Mouse (Mus musculus) large intestine, adult 2 months (tissue): ENCODE measurements around the gene Slc9a4. TPM values are rescaled to one million over a fixed set of nuclear protein-coding genes. Genes with fewer than 3 reads are reported as not detected.
A peak's percentile ranks its signal among the peaks of the same experiment; 100 is the strongest.
"Not testable (repeated sequence)": the region's sequence is repeated elsewhere in the genome, so short reads cannot be mapped to it uniquely, and the experiment has no call there.

Source experiments
- DNase-seq: peaks from one replicate; pipeline ENCODE4 v3.0.0-alpha.2; 2012; ENCODE audit warnings: low read depth, low spot score
- WGBS: fragments of 180-500 bp; shearing (Covaris S2); methylation state at CpG from one replicate; pipeline ENCODE4 v1.1.7; 2018; 5-methylcytosine and 5-hydroxymethylcytosine counted together
- polyA plus RNA-seq: library from polyadenylated mRNA; depleted of rRNA; stranded (reverse); fragments of >200 nt; gene quantifications from 2 replicates; pipeline ENCODE4 v1.2.3, GENCODE M21; 2012; rRNA removed

Slc9a4 gene
- polyA plus RNA-seq, 1 experiment = 1.0 TPM

DNA sequence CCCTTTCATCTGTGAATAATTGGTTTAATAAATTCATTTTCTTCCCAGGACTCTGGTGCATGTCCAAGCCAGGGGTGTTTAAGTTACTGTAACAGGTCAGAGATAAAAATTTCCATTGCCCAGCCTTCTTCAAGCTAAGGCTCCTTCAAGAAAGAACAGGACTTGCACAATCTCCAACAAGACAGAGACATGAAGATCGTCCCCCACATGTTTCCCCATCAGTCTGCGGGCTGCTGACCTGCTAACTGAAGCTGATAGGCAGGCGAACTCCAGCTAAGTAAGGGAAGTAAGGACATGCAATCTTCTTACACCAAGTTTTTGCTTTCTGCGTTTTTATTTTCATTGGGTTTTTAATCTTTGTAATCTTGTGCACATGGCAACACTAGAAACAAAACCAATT, 54.7 kb downstream of the Slc9a4 start:
- DNase-seq = no peak
- 82% methylated on average over 4 of the region's 4 CpGs for WGBS

GRCm38 (mm10) chr1:40648234-40648633, 68.4 kb downstream of the Slc9a4 start:
- WGBS = 42% methylated on average over 2 of the region's 2 CpGs
- DNase-seq = no peak

DNA sequence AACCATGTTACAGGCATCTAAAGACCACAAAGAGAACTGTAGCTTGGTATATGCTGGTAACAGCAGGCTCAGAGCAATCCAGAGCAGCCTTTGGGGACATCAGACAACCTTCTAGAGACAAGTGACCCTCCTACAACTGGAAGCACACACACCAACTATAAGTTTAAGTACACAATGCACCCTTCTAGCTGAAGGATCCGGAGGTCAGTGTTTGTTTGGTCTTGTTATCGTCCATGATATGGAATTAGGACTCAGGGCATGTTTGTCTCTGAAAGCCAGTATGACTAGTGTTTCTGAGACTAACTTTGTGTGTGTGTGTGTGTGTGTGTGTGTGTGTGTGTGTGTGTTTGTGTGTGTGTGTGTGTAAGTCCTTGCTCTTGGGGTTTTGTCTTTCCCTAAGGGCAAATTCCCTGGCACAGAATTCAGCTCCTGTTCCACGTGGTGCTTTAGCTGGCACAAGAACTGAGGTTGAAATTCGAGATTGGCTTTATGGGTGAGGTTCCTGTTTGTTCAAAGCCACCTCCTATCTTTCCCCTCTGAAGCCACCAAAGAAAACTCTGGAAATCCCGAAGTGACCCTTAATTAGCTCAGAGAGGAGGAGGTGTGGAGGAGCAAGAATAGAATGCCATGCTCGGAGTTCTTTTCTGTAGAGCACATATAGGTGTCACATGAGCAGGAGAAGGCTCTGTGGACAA, 71.1 kb downstream of the Slc9a4 start:
- WGBS = 15% methylated on average over 6 of the region's 6 CpGs

GRCm38 (mm10) chr1:40657035-40657434, 77.2 kb downstream of the Slc9a4 start:
- DNase-seq = no peak
- 37% methylated on average over 4 of the region's 4 CpGs for WGBS

More for the DNA sequence above, 71.1 kb downstream of the Slc9a4 start:
- no peak for DNase-seq

- 47% methylated on average over 8 of the region's 8 CpGs for WGBS
- DNase-seq = peak; percentile 90
These were observed 78.2 kb downstream of the Slc9a4 start for GRCm38 (mm10) chr1:40657978-40658496.

- no peak for DNase-seq
- WGBS = 10% methylated on average over 12 of the region's 12 CpGs
These were observed 79.1 kb downstream of the Slc9a4 start for GRCm38 (mm10) chr1:40659017-40659416.

GRCm38 (mm10) chr1:40659496-40659895, 79.6 kb downstream of the Slc9a4 start:
- WGBS = 51% methylated on average over 9 of the region's 9 CpGs
- no peak for DNase-seq

GRCm38 (mm10) chr1:40660838-40661237, 81.0 kb downstream of the Slc9a4 start:
- 88% methylated on average over 6 of the region's 6 CpGs for WGBS
- DNase-seq = no peak

DNA sequence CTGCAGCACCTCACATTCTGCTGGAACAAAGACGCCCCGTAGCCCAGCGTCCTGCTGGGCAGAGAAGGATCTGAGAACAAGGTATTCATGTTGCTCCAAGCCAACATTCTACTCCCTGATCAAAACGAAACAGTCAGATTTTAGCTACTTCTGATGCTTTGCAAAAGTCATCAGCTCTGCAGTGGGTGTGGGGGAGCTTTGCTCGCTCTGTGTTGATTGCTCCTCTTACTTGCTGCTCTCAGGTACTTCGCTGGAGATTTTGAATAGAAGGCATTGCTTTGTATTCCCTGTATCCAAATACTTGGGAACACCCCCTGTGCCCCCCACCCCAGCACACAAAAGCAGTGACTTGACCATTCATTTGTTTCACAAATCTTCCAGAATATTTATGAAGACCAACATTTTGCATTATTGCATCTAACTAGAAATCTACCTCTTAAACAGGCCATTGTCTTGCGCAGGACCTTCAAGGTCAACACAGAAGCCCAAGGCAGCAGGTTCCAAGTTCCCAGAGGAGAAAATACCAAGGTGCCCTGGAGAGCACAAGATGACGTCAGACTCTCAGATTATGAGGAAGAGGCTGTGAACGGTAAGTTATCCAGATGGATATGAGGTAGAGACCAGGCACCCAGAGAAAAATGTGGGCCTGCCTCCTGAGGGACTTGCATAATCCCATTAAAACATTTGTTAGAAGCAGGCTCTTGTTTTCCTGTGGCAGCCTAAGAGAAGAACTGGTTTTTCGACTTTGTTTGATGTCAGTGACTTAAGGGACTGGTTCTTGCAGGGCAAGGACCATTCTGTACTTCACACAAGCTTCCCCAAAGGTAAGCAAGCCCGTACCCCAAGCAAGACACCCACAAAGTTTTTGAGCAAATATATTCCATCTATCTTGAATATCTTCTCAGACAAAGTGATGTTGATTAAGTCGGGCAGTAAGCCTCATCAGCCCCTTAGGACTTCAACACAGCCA, 85.8 kb downstream of the Slc9a4 start:
- DNase-seq = no peak
- WGBS = 52% methylated on average over 12 of the region's 12 CpGs

- WGBS = 35% methylated on average over 3 of the region's 3 CpGs
- DNase-seq = not testable (repeated sequence)
These were observed 87.6 kb downstream of the Slc9a4 start for GRCm38 (mm10) chr1:40667442-40667841.

GRCm38 (mm10) chr1:40670025-40670424, 90.1 kb downstream of the Slc9a4 start:
- no peak for DNase-seq
- WGBS = 84% methylated on average over 3 of the region's 3 CpGs

GRCm38 (mm10) chr1:40671490-40671889, 91.6 kb downstream of the Slc9a4 start:
- no peak for DNase-seq
- 96% methylated on average over 4 of the region's 4 CpGs for WGBS

DNA sequence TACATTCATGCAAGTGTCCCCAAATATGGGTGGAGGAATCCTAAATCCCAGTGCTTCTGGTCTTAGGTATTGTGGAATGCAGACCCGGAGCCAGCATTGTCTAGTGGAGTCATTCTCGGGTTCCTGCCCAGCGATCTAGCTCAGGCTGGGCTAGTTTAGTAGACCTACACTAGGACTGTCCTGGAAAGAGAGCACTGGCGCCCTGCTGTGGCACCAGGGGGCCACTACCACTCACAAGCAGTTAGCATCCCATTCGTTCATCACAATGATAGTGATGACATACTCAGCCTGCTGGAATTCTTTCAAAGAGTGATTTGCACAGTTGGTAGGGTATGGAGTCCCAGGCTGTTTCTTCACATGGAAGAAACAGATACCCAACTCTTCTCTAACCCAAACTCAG, 97.4 kb downstream of the Slc9a4 start:
- DNase-seq = no peak

More for the DNA sequence above, 97.4 kb downstream of the Slc9a4 start:
- 43% methylated on average over 5 of the region's 5 CpGs for WGBS

Other genes with a start within 250 kb of the Slc9a4 start
- gene Il1rl1, start 150.5 kb upstream of the Slc9a4 start, polyA plus RNA-seq = 2.1 and 4.7 TPM in 2 replicates
- 0.52 and 1.1 TPM in 2 replicates for gene Il18r1, start 114.5 kb upstream of the Slc9a4 start, polyA plus RNA-seq
- 0.35 and 0.55 TPM in 2 replicates for gene Il18rap, start 64.7 kb upstream of the Slc9a4 start, polyA plus RNA-seq
- 34.9 and 81.6 TPM in 2 replicates for gene Slc9a2, start 100.5 kb downstream of the Slc9a4 start, polyA plus RNA-seq
- 7.1 and 12.0 TPM in 2 replicates for gene Mfsd9, start 210.6 kb downstream of the Slc9a4 start, polyA plus RNA-seq
- gene Tmem182, start 225.5 kb downstream of the Slc9a4 start, polyA plus RNA-seq = 0.47 and 0.62 TPM in 2 replicates